Mouse (Mus musculus) heart, embryonic 12.5 days (tissue): ENCODE data around the gene Plet1. TPM values are rescaled to one million over a fixed set of nuclear protein-coding genes. Genes with fewer than 3 reads are reported as not detected.

Experiments
- ATAC-seq: fragments of 200-750 bp; cut with Nextera tagmentation; 2 replicates; pipeline ENCODE4 v1.8.0; 2017; ENCODE audit warnings: moderate TSS enrichment, moderate library complexity; ENCODE audit not compliant: insufficient number of reproducible peaks, low FRiP score
- H3K27ac ChIP-seq: fragments of 300-500 bp; sonication (generic); 2 replicates; pipeline ENCODE4 v1.5.1; 2016; ENCODE audit warnings: mild to moderate bottlenecking, moderate library complexity; ENCODE audit not compliant: poor library complexity, severe bottlenecking
- H3K27me3 ChIP-seq: fragments of 300-500 bp; sonication (generic); replicated peaks from 2 replicates; pipeline ENCODE4 v1.6.1; 2016; ENCODE audit warnings: mild to moderate bottlenecking, moderate library complexity
- H3K36me3 ChIP-seq: fragments of 300-500 bp; sonication (generic); 2 replicates; pipeline ENCODE4 v1.6.1; 2016; ENCODE audit warnings: mild to moderate bottlenecking, moderate library complexity
- H3K4me1 ChIP-seq: fragments of 300-500 bp; sonication (generic); replicated peaks from 2 replicates; pipeline ENCODE4 v1.6.1; 2016; ENCODE audit warnings: mild to moderate bottlenecking
- H3K4me2 ChIP-seq: fragments of 300-500 bp; sonication (generic); 2 replicates; pipeline ENCODE4 v1.6.1; 2016; ENCODE audit warnings: mild to moderate bottlenecking, moderate library complexity
- H3K4me3 ChIP-seq: fragments of 300-500 bp; sonication (generic); 2 replicates; pipeline ENCODE4 v1.5.1; 2016; ENCODE audit warnings: mild to moderate bottlenecking
- H3K9ac ChIP-seq: fragments of 300-500 bp; sonication (generic); 2 replicates; pipeline ENCODE4 v1.6.1; 2016; ENCODE audit warnings: mild to moderate bottlenecking, moderate library complexity
- H3K9me3 ChIP-seq: fragments of 300-500 bp; sonication (generic); replicated peaks from 2 replicates; pipeline ENCODE4 v1.6.1; 2016; ENCODE audit warnings: mild to moderate bottlenecking, moderate library complexity
- WGBS: fragments of 180-500 bp; shearing (Covaris S2); methylation state at CpG from one replicate; pipeline ENCODE4 v1.1.7; 2016; 5-methylcytosine and 5-hydroxymethylcytosine counted together
- polyA plus RNA-seq: library from polyadenylated mRNA; unstranded; fragments of >200 nt; fragmentation: Nextera tagmentation; extraction: Ambion mirVana; gene quantifications from 2 replicates; pipeline ENCODE4 v1.2.1, GENCODE M21; 2016

Plet1 gene
- polyA plus RNA-seq, 1 experiment from 2014 or later = 0.46 TPM

GRCm38 (mm10) chr9:50507570-50507969, 13.2 kb downstream of the Plet1 start:
- no peak overlapping the region for H3K4me3 ChIP-seq
- no peak for ATAC-seq
- no peak overlapping the region for H3K9ac ChIP-seq
- no peak overlapping the region for H3K27ac ChIP-seq
- 47% methylated on average over 7 of the region's 7 CpGs for WGBS
- no peaks in the 10 kb centered on the region for H3K27me3 ChIP-seq
- no peaks in the 10 kb centered on the region for H3K36me3 ChIP-seq
- no peaks in the 10 kb centered on the region for H3K9me3 ChIP-seq
- peaks cover 10% of the 10 kb centered on the region for H3K4me1 ChIP-seq
- no peak overlapping the region for H3K4me2 ChIP-seq

GRCm38 (mm10) chr9:50515462-50515861, 21.1 kb downstream of the Plet1 start:
- H3K27me3 ChIP-seq = no peaks in the 10 kb centered on the region
- no peak overlapping the region for H3K4me3 ChIP-seq
- H3K4me2 ChIP-seq = no peak overlapping the region
- no peaks in the 10 kb centered on the region for H3K4me1 ChIP-seq
- WGBS = 44% methylated on average over 5 of the region's 5 CpGs
- H3K9me3 ChIP-seq = no peaks in the 10 kb centered on the region
- ATAC-seq = no peak
- H3K36me3 ChIP-seq = peaks cover 2% of the 10 kb centered on the region; the same call in 1 of the 2 replicates
- no peak overlapping the region for H3K9ac ChIP-seq
- H3K27ac ChIP-seq = no peak overlapping the region

- H3K9me3 ChIP-seq = no peaks in the 10 kb centered on the region
- peaks cover 20% of the 10 kb centered on the region for H3K36me3 ChIP-seq
- no peak for ATAC-seq
- 9% methylated on average over 2 of the region's 2 CpGs for WGBS
- H3K4me3 ChIP-seq = no peak overlapping the region
- H3K27me3 ChIP-seq = no peaks in the 10 kb centered on the region
- no peaks in the 10 kb centered on the region for H3K4me1 ChIP-seq
- H3K9ac ChIP-seq = no peak overlapping the region
- H3K4me2 ChIP-seq = no peak overlapping the region
- H3K27ac ChIP-seq = no peak overlapping the region
These were observed 24.5 kb downstream of the Plet1 start for GRCm38 (mm10) chr9:50518781-50519180.

- no peaks in the 10 kb centered on the region for H3K4me1 ChIP-seq
- WGBS = 73% methylated on average over 6 of the region's 6 CpGs
- H3K36me3 ChIP-seq = peaks cover 33% of the 10 kb centered on the region
- ATAC-seq = no peak
- H3K9ac ChIP-seq = no peak overlapping the region
- H3K4me3 ChIP-seq = no peak overlapping the region
- H3K9me3 ChIP-seq = no peaks in the 10 kb centered on the region
- no peaks in the 10 kb centered on the region for H3K27me3 ChIP-seq
- H3K27ac ChIP-seq = no peak overlapping the region
- no peak overlapping the region for H3K4me2 ChIP-seq
These were observed 26.4 kb downstream of the Plet1 start for GRCm38 (mm10) chr9:50520748-50521147.

GRCm38 (mm10) chr9:50521562-50521961, 27.2 kb downstream of the Plet1 start:
- no peak overlapping the region for H3K27ac ChIP-seq
- peaks cover 33% of the 10 kb centered on the region for H3K36me3 ChIP-seq
- H3K27me3 ChIP-seq = no peaks in the 10 kb centered on the region
- ATAC-seq = no peak
- H3K9ac ChIP-seq = no peak overlapping the region
- H3K4me2 ChIP-seq = no peak overlapping the region
- H3K9me3 ChIP-seq = no peaks in the 10 kb centered on the region
- 0 out of 2 replicates have a peak, but pooled peaks cover under 1% of the 10 kb centered on the region for H3K4me1 ChIP-seq
- 64% methylated on average over 2 of the region's 2 CpGs for WGBS
- H3K4me3 ChIP-seq = no peak overlapping the region

- H3K36me3 ChIP-seq = peaks cover 33% of the 10 kb centered on the region
- H3K4me1 ChIP-seq = peaks cover 9% of the 10 kb centered on the region
- no peak overlapping the region for H3K9ac ChIP-seq
- H3K4me2 ChIP-seq = no peak overlapping the region
- ATAC-seq = no peak
- H3K27ac ChIP-seq = no peak overlapping the region
- no peaks in the 10 kb centered on the region for H3K27me3 ChIP-seq
- H3K4me3 ChIP-seq = no peak overlapping the region
- H3K9me3 ChIP-seq = no peaks in the 10 kb centered on the region
- 75% methylated on average over 5 of the region's 5 CpGs for WGBS
These were observed 28.2 kb downstream of the Plet1 start for GRCm38 (mm10) chr9:50522574-50522973.

GRCm38 (mm10) chr9:50524936-50525335, 30.6 kb downstream of the Plet1 start:
- Histone ChIP-seq H3K4me1 (peaks cover 14% of the 10 kb centered on the region), H3K27me3 (no peaks in the 10 kb centered on the region), H3K4me3 (no peak overlapping the region), H3K9ac (no peak overlapping the region), H3K4me2 (no peak overlapping the region), H3K9me3 (no peaks in the 10 kb centered on the region), H3K27ac (no peak overlapping the region), H3K36me3 (peaks cover 33% of the 10 kb centered on the region)
- ATAC-seq = no peak
- 88% methylated on average over 5 of the region's 5 CpGs for WGBS

GRCm38 (mm10) chr9:50525585-50525984, 31.3 kb downstream of the Plet1 start:
- peaks cover 29% of the 10 kb centered on the region for H3K36me3 ChIP-seq
- ATAC-seq = no peak
- H3K9me3 ChIP-seq = no peaks in the 10 kb centered on the region
- H3K4me1 ChIP-seq = peaks cover 14% of the 10 kb centered on the region
- no peak overlapping the region for H3K4me2 ChIP-seq
- no peak overlapping the region for H3K27ac ChIP-seq
- H3K9ac ChIP-seq = no peak overlapping the region
- no peak overlapping the region for H3K4me3 ChIP-seq
- WGBS = 77% methylated on average over 5 of the region's 5 CpGs
- H3K27me3 ChIP-seq = no peaks in the 10 kb centered on the region

- Histone ChIP-seq H3K27ac (no peak overlapping the region), H3K36me3 (peaks cover 13% of the 10 kb centered on the region), H3K4me3 (peak overlapping the region; percentile 65), H3K4me2 (peak overlapping the region; percentile 72), H3K27me3 (no peaks in the 10 kb centered on the region), H3K4me1 (peaks cover 14% of the 10 kb centered on the region), H3K9me3 (no peaks in the 10 kb centered on the region), H3K9ac (peak overlapping the region; percentile 69)
- no peak for ATAC-seq
- 40% methylated on average over 7 of the region's 7 CpGs for WGBS
These were observed 33.5 kb downstream of the Plet1 start for GRCm38 (mm10) chr9:50527860-50528259.

- Histone ChIP-seq H3K4me1 (peaks cover 14% of the 10 kb centered on the region), H3K9ac (peak within 1 kb of the TSS; percentile 69), H3K4me2 (peak within 1 kb of the TSS; percentile 72), H3K9me3 (no peaks in the 10 kb centered on the region), H3K27ac (peak within 1 kb of the TSS; percentile 66; the same call in 1 of the 2 replicates), H3K4me3 (peak within 1 kb of the TSS; percentile 65), H3K36me3 (peaks cover 13% of the 10 kb centered on the region), H3K27me3 (no peaks in the 10 kb centered on the region)
- under 1% methylated on average over 54 of the region's 54 CpGs for WGBS
- ATAC-seq = peak; percentile 98
These were observed 34.1 kb downstream of the Plet1 start, which contains the start of gene Pts for GRCm38 (mm10) chr9:50528293-50528892. Gene Pts (minus strand): TSS chr9:50528724.

GRCm38 (mm10) chr9:50530890-50531289, 36.6 kb downstream of the Plet1 start:
- ATAC-seq = no peak
- Histone ChIP-seq H3K9me3 (no peaks in the 10 kb centered on the region), H3K4me1 (peaks cover 14% of the 10 kb centered on the region), H3K27ac (no peak overlapping the region), H3K9ac (no peak overlapping the region), H3K4me2 (no peak overlapping the region), H3K4me3 (no peak overlapping the region), H3K27me3 (no peaks in the 10 kb centered on the region), H3K36me3 (no peaks in the 10 kb centered on the region)
- WGBS = 25% methylated on average over 2 of the region's 2 CpGs

- Histone ChIP-seq H3K4me2 (no peak overlapping the region), H3K27me3 (no peaks in the 10 kb centered on the region), H3K9me3 (no peaks in the 10 kb centered on the region), H3K36me3 (no peaks in the 10 kb centered on the region), H3K9ac (no peak overlapping the region), H3K27ac (no peak overlapping the region), H3K4me3 (no peak overlapping the region), H3K4me1 (no peaks in the 10 kb centered on the region)
- WGBS = 76% methylated on average over 11 of the region's 11 CpGs
- ATAC-seq = no peak
These were observed 39.0 kb downstream of the Plet1 start for GRCm38 (mm10) chr9:50533328-50533727.
